Mouse (Mus musculus) adrenal gland, postnatal 4 days (tissue): ENCODE measurements around the gene Ltbp4. TPM values are rescaled to one million over a fixed set of nuclear protein-coding genes. Genes with fewer than 3 reads are reported as not detected.

Source experiments
- DNase-seq, 2 experiments: peaks; one replicate each; pipeline ENCODE4 v3.0.0; 2021 to 2022; ENCODE audit warnings: low spot score in 2 of 2, mixed read lengths in 2 of 2
- total RNA-seq, 2 experiments: library from RNA; stranded (reverse); gene quantifications; 2 replicates each; pipeline ENCODE4 v1.2.3; 2021

Gene Ltbp4
- total RNA-seq, 2 experiments from 2014 or later, result 95.4 to 102 TPM

- DNase-seq, result peak; percentile 45 to 53
These were observed 35.3 kb downstream of the Ltbp4 start for GRCm38 (mm10) chr7:27302172-27302571.

GRCm38 (mm10) chr7:27300801-27301200 lies 36.7 kb downstream of the Ltbp4 start:
- no peak for DNase-seq

- DNase-seq, result no peak
These were observed 37.1 kb downstream of the Ltbp4 start for GRCm38 (mm10) chr7:27300351-27300750.

- no peak for DNase-seq
These were observed 38.7 kb downstream of the Ltbp4 start for GRCm38 (mm10) chr7:27298816-27299215.

- DNase-seq, result no peak
These were observed 39.4 kb downstream of the Ltbp4 start for GRCm38 (mm10) chr7:27298033-27298610.

GRCm38 (mm10) chr7:27296518-27296917 lies 41.0 kb downstream of the Ltbp4 start:
- no peak for DNase-seq

- no peak for DNase-seq
These were observed 41.5 kb downstream of the Ltbp4 start for GRCm38 (mm10) chr7:27295956-27296355.

- DNase-seq, result no peak
These were observed 45.6 kb downstream of the Ltbp4 start for GRCm38 (mm10) chr7:27291795-27292466.

GRCm38 (mm10) chr7:27290555-27290954 lies 46.9 kb downstream of the Ltbp4 start:
- DNase-seq, result no peak

- no peak for DNase-seq
These were observed 48.8 kb downstream of the Ltbp4 start for GRCm38 (mm10) chr7:27288732-27289131.

- DNase-seq, result peak in 1 of 2 experiments; percentile 40
These were observed 51.8 kb downstream of the Ltbp4 start for GRCm38 (mm10) chr7:27285698-27286066.

GRCm38 (mm10) chr7:27284865-27285697 lies 52.4 kb downstream of the Ltbp4 start:
- DNase-seq, result no peak

- DNase-seq, result no peak
These were observed 55.3 kb downstream of the Ltbp4 start for GRCm38 (mm10) chr7:27282225-27282624.

- no peak for DNase-seq
These were observed 55.8 kb downstream of the Ltbp4 start for GRCm38 (mm10) chr7:27281717-27282116.

GRCm38 (mm10) chr7:27277191-27277590 lies 60.3 kb downstream of the Ltbp4 start:
- no peak for DNase-seq

GRCm38 (mm10) chr7:27276021-27276420 lies 61.5 kb downstream of the Ltbp4 start:
- DNase-seq, result no peak

GRCm38 (mm10) chr7:27274916-27275315 lies 62.6 kb downstream of the Ltbp4 start:
- no peak for DNase-seq

GRCm38 (mm10) chr7:27273739-27274351 lies 63.6 kb downstream of the Ltbp4 start:
- no peak for DNase-seq

- no peak for DNase-seq
These were observed 66.1 kb downstream of the Ltbp4 start for GRCm38 (mm10) chr7:27271423-27271822.

GRCm38 (mm10) chr7:27266515-27267128 lies 70.9 kb downstream of the Ltbp4 start:
- DNase-seq, result no peak

- DNase-seq, result no peak
These were observed 72.7 kb downstream of the Ltbp4 start for GRCm38 (mm10) chr7:27264761-27265160.
